Mouse (Mus musculus): ENCODE results near the gene Hc. TPM values are rescaled to one million over a fixed set of nuclear protein-coding genes. Genes with fewer than 3 reads are reported as not detected.

The Hc gene
- polyA plus RNA-seq, 1 experiment from 2014 or later = 0.17 TPM

- peaks cover 25% of the 10 kb centered on the region for H3K4me1 ChIP-seq
- 78% methylated on average over 8 of the region's 8 CpGs for WGBS
- H3K9me3 ChIP-seq = no peaks in the 10 kb centered on the region
- 0 out of 2 replicates have a peak, but pooled peaks cover 19% of the 10 kb centered on the region for H3K27me3 ChIP-seq (replicated peaks; ENCODE audit: low read depth, poor library complexity, severe bottlenecking)
- DNase-seq (ENCODE audit: low spot score) = no peak
- no peak overlapping the region for H3K27ac ChIP-seq (replicated peaks)
- H3K36me3 ChIP-seq (replicated peaks) = no peaks in the 10 kb centered on the region
- no peak overlapping the region for H3K4me3 ChIP-seq
Observed at GRCm38 (mm10) chr2:34938269-34939208, 122.7 kb downstream of the Hc start.

GRCm38 (mm10) chr2:34937460-34937859 lies 123.8 kb downstream of the Hc start:
- Histone ChIP-seq H3K4me3 (no peak overlapping the region), H3K36me3 (replicated peaks) (no peaks in the 10 kb centered on the region), H3K9me3 (no peaks in the 10 kb centered on the region), H3K27ac (replicated peaks) (no peak overlapping the region), H3K4me1 (peaks cover 25% of the 10 kb centered on the region), H3K27me3 (replicated peaks; ENCODE audit: low read depth, poor library complexity, severe bottlenecking) (0 out of 2 replicates have a peak, but pooled peaks cover 17% of the 10 kb centered on the region)
- DNase-seq (ENCODE audit: low spot score) = no peak
- 39% methylated on average over 5 of the region's 5 CpGs for WGBS

Other genes starting within 250 kb of the Hc start
- gene Fbxw2, start 235.1 kb downstream of the Hc start, polyA plus RNA-seq (2016; fragmentation: Nextera tagmentation; extraction: Ambion mirVana) = 77.3 and 79.0 TPM in 2 replicates
- 0.09 TPM in 1 of 2 replicates, not detected in the other for gene Gm34653, start 228.4 kb downstream of the Hc start, polyA plus RNA-seq (2016; fragmentation: Nextera tagmentation; extraction: Ambion mirVana)
- 0.09 TPM in 1 of 2 replicates, not detected in the other for gene Cutal, start 187.0 kb downstream of the Hc start, polyA plus RNA-seq (2016; fragmentation: Nextera tagmentation; extraction: Ambion mirVana)
- gene Psmd5, start 186.5 kb downstream of the Hc start, polyA plus RNA-seq (2016; fragmentation: Nextera tagmentation; extraction: Ambion mirVana) = 127 and 133 TPM in 2 replicates
- gene Phf19, start 147.4 kb downstream of the Hc start, polyA plus RNA-seq (2016; fragmentation: Nextera tagmentation; extraction: Ambion mirVana) = 1.1 and 1.8 TPM in 2 replicates
- 0.34 and 0.38 TPM in 2 replicates for gene Traf1, start 99.7 kb downstream of the Hc start, polyA plus RNA-seq (2016; fragmentation: Nextera tagmentation; extraction: Ambion mirVana)
- gene AI182371, start 40.1 kb upstream of the Hc start, polyA plus RNA-seq (2016; fragmentation: Nextera tagmentation; extraction: Ambion mirVana) = 0.15 TPM in 1 of 2 replicates, not detected in the other
- 28.5 and 30.4 TPM in 2 replicates for gene Cntrl, start 48.1 kb upstream of the Hc start, polyA plus RNA-seq (2016; fragmentation: Nextera tagmentation; extraction: Ambion mirVana)
- gene Rab14, start 139.7 kb upstream of the Hc start, polyA plus RNA-seq (2016; fragmentation: Nextera tagmentation; extraction: Ambion mirVana) = 239 and 259 TPM in 2 replicates
- 13.6 and 18.9 TPM in 2 replicates for gene Gsn, start 194.9 kb upstream of the Hc start, polyA plus RNA-seq (2016; fragmentation: Nextera tagmentation; extraction: Ambion mirVana)

Measured in embryonic facial prominence, embryonic 10.5 days (tissue).